Mouse (Mus musculus) liver, embryonic 11.5 days (tissue): ENCODE data around the gene Galnt4. TPM values are rescaled to one million over a fixed set of nuclear protein-coding genes. Genes with fewer than 3 reads are reported as not detected.

ENCODE experiments used
- ATAC-seq: fragments of 200-750 bp; cut with Nextera tagmentation; replicated peaks from 2 replicates; pipeline ENCODE4 v1.8.0; 2017; ENCODE audit warnings: moderate number of reproducible peaks, mild to moderate bottlenecking, moderate TSS enrichment, moderate library complexity; ENCODE audit not compliant: low FRiP score
- DNase-seq: peaks from one replicate; pipeline ENCODE4 v3.0.0-alpha.2; 2017; ENCODE audit warnings: low spot score
- H3K27ac ChIP-seq: fragments of 300-500 bp; sonication (generic); 2 replicates; pipeline ENCODE4 v1.5.1; 2014; ENCODE audit warnings: mild to moderate bottlenecking, low read depth, low read length, control low read depth
- H3K27me3 ChIP-seq: fragments of 300-500 bp; sonication (generic); replicated peaks from 2 replicates; pipeline ENCODE4 v1.6.1; 2014; ENCODE audit warnings: low read length, mixed read lengths; ENCODE audit not compliant: control insufficient read depth, insufficient read depth
- H3K36me3 ChIP-seq: fragments of 300-500 bp; sonication (generic); 2 replicates; pipeline ENCODE4 v1.6.1; 2014; ENCODE audit warnings: mild to moderate bottlenecking, low read length, moderate library complexity, mixed read lengths; ENCODE audit not compliant: control insufficient read depth, insufficient read depth
- H3K4me1 ChIP-seq: fragments of 300-500 bp; sonication (generic); replicated peaks from 2 replicates; pipeline ENCODE4 v1.6.1; 2014; ENCODE audit warnings: low read length, mixed read lengths; ENCODE audit not compliant: control insufficient read depth, insufficient read depth
- H3K4me2 ChIP-seq: fragments of 300-500 bp; sonication (generic); 2 replicates; pipeline ENCODE4 v1.6.1; 2014; ENCODE audit warnings: mild to moderate bottlenecking, control low read depth, moderate library complexity
- H3K4me3 ChIP-seq: fragments of 300-500 bp; sonication (generic); 2 replicates; pipeline ENCODE4 v1.5.1; 2014; ENCODE audit warnings: low read depth, low read length, control low read depth
- H3K9ac ChIP-seq: fragments of 300-500 bp; sonication (generic); 2 replicates; pipeline ENCODE4 v1.6.1; 2014; ENCODE audit warnings: low read depth, low read length, control low read depth
- H3K9me3 ChIP-seq: fragments of 300-500 bp; sonication (generic); 2 replicates; pipeline ENCODE4 v1.6.1; 2016; ENCODE audit warnings: low read length, inconsistent platforms, mixed read lengths; ENCODE audit not compliant: control insufficient read depth
- WGBS: fragments of 180-500 bp; shearing (Covaris S2); extraction: QIAGEN DNeasy Blood & Tissue Kit; methylation state at CpG from one replicate; pipeline ENCODE4 v1.1.7; 2014; 5-methylcytosine and 5-hydroxymethylcytosine counted together
- polyA plus RNA-seq: library from polyadenylated mRNA; unstranded; fragments of >200 nt; fragmentation: Nextera tagmentation; extraction: Ambion mirVana; gene quantifications from 2 replicates; pipeline ENCODE4 v1.2.1, GENCODE M21; 2014

The Galnt4 gene
- polyA plus RNA-seq, result 7.0 and 7.8 TPM in 2 replicates

DNA sequence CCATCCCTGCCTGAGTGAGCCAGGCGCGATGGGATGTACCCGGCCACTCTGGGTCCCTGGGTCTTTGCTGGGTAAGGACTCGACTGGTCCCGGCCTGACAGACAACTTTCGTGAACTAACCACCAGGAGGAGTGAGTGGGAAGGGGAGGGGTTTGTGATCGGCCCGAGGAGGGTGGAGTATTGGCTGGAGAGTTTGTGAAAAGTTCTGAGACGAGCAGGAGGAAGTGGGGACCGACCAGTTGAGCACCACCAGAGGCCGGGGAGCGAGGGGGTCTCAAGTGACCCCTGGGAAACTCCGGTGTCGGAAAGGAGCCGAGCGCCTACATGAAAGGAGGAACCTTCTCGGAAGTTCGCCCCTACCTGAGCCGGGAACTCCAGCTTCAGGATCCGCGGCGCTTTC is at the start of gene Galnt4:
Galnt4 (plus strand) TSS at position 196 of the 400 bp plus-strand sequence.
- H3K4me3 ChIP-seq, result peak within 1 kb of the TSS; percentile 92
- ATAC-seq, result peak; percentile 85
- H3K36me3 ChIP-seq, result peaks cover 10% of the 10 kb centered on the region
- H3K27me3 ChIP-seq, result no peaks in the 10 kb centered on the region
- DNase-seq, result peak; percentile 79
- peak within 1 kb of the TSS; percentile 89 for H3K9ac ChIP-seq
- WGBS, result 1% methylated on average over 22 of the region's 22 CpGs
- peaks cover 3% of the 10 kb centered on the region; the same call in 1 of the 2 replicates for H3K9me3 ChIP-seq
- peak within 1 kb of the TSS; percentile 78 for H3K27ac ChIP-seq
- no peaks in the 10 kb centered on the region; the same call in 1 of the 2 replicates for H3K4me1 ChIP-seq
- peak within 1 kb of the TSS; percentile 95 for H3K4me2 ChIP-seq

DNA sequence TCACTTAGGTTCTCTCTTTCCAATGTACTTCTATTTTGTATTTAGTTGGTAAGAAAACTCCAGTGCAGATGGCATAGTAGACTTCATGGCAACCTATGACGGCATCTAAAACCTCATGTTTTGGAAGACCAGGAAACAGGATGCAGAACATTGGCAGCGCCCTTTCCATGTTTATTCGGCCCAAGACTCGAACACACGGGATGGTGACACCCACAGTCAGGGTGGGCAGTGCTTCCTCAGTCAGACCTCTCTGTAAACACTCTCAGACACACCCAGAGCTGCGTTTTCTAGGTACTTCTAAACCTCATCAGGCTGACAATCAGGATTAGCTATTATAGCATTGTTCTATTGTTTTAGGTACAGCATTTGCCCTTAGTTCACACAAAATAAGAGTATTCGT is 47.4 kb upstream of the Galnt4 start:
- no peak overlapping the region for H3K4me3 ChIP-seq
- no peak overlapping the region for H3K9ac ChIP-seq
- H3K27ac ChIP-seq, result no peak overlapping the region
- DNase-seq (no peak), ATAC-seq (no peak)
- no peak overlapping the region for H3K4me2 ChIP-seq
- no peaks in the 10 kb centered on the region for H3K4me1 ChIP-seq
- H3K9me3 ChIP-seq, result no peaks in the 10 kb centered on the region
- H3K36me3 ChIP-seq, result no peaks in the 10 kb centered on the region
- no peaks in the 10 kb centered on the region for H3K27me3 ChIP-seq
- 83% methylated on average over 7 of the region's 7 CpGs for WGBS

DNA sequence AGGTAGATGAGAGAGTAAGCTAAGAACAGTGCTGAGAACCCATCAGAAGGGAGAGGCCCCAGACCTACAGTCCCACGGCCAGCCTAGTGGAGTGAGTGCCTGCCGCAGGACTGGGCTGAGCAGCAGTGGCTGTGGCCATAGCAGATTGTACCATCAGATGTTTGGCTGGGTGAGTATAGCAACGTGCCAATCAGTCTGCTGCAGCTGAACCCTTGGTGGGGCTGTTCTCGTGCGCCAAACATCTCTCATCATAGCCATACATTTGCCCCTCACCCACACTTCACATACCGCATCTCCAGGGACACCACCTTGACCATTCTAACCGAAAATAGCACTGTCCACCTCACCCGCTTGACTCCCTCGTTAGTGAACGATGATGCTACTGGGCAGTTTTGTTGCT is 46.5 kb upstream of the Galnt4 start:
- no peaks in the 10 kb centered on the region for H3K27me3 ChIP-seq
- ATAC-seq (no peak), DNase-seq (no peak)
- no peak overlapping the region for H3K9ac ChIP-seq
- no peaks in the 10 kb centered on the region for H3K36me3 ChIP-seq
- no peaks in the 10 kb centered on the region for H3K9me3 ChIP-seq
- H3K27ac ChIP-seq, result no peak overlapping the region
- no peaks in the 10 kb centered on the region for H3K4me1 ChIP-seq
- H3K4me2 ChIP-seq, result no peak overlapping the region
- 86% methylated on average over 10 of the region's 10 CpGs for WGBS
- no peak overlapping the region for H3K4me3 ChIP-seq

DNA sequence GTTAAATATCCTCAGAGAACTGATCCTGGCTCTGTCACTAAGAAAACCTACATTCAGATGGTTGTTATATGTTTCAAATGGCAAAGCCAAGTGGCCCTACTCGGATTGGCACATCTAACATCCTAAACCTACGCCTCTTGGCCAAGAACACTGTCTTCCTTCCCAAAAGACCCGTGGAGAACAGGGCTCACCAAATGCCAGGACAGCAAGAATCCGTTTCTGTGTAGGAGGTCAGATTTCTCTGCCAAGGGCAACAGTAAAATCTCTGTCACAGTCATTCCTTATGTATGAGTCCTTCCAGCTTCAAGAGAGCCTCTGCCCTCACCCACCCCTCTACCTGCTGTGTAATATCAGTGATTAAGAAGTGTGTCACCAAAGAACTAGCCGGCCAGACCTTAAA is 45.4 kb upstream of the Galnt4 start:
- no peak overlapping the region for H3K9ac ChIP-seq
- H3K4me1 ChIP-seq, result no peaks in the 10 kb centered on the region
- H3K4me2 ChIP-seq, result no peak overlapping the region
- WGBS, result 74% methylated on average over 5 of the region's 5 CpGs
- H3K4me3 ChIP-seq, result no peak overlapping the region
- H3K27me3 ChIP-seq, result no peaks in the 10 kb centered on the region
- no peak overlapping the region for H3K27ac ChIP-seq
- no peaks in the 10 kb centered on the region for H3K9me3 ChIP-seq
- DNase-seq (no peak), ATAC-seq (no peak)
- no peaks in the 10 kb centered on the region for H3K36me3 ChIP-seq

DNA sequence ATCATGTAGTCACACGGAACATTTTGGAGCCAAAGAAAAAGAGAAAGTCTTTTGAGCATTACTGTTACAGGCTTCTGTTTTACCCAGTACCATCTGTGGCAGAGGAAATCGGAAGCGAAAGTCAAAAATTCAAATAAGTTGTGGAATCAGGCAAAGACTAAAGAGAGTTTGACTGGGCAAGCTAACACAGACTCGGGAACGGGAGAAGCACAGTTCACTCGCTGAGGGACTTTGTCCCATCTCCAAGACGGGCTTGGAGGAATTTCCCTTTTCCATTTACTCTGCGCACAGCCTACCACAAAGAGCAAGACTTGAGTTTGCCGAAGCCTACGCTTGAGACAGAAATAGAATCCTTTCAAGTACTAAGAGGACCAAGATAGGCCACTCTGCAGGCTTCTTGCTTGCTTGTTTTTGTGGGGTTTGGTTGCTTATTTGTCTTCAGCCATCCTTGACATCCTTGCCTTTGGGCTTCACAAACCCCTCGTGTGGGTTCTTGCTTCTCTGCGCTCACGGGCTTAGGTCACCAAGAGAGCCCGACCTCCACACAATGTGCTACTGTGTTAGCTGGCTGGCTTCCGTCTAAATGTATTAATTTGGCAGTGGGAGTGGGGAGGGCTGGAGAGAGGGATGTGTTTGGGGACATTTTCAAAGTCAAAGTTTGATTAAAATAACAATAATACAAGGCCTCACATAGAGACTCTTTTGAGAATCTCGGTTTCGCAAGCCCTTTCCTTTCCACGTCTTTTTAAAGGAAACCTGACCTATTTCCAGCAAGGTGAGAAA is 31.7 kb upstream of the Galnt4 start:
- 87% methylated on average over 18 of the region's 18 CpGs for WGBS

DNA sequence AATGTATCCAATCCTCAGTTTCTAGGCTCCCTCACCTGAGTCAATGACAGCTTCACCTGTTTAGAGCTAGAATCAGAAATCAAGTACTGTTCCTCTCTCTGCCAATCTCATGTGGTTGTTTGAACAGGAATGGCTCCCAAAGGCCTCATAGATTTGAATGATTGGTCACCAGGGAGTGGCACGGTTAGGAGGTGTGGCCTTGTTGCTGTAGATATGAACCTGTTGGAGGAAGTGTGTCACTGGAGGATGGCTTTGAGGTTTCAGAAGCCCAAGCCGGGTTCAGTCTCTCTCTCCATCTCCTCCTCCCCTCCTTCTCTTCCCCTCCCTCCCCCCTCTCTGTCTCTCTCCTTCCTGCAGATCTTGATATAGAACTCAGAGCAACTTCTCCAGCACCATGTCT is 29.3 kb upstream of the Galnt4 start:
- H3K36me3 ChIP-seq, result no peaks in the 10 kb centered on the region
- H3K4me3 ChIP-seq, result no peak overlapping the region
- 65% methylated on average over 2 of the region's 2 CpGs for WGBS
- H3K9me3 ChIP-seq, result no peaks in the 10 kb centered on the region
- no peak overlapping the region for H3K27ac ChIP-seq
- ATAC-seq (no peak), DNase-seq (no peak)
- H3K9ac ChIP-seq, result no peak overlapping the region
- no peaks in the 10 kb centered on the region for H3K4me1 ChIP-seq
- no peaks in the 10 kb centered on the region; the same call in 1 of the 2 replicates for H3K27me3 ChIP-seq
- H3K4me2 ChIP-seq, result no peak overlapping the region

More for the DNA sequence above, 31.7 kb upstream of the Galnt4 start:
- Histone ChIP-seq H3K4me1 (no peaks in the 10 kb centered on the region), H3K36me3 (no peaks in the 10 kb centered on the region), H3K27me3 (no peaks in the 10 kb centered on the region), H3K9ac (no peak overlapping the region), H3K4me2 (no peak overlapping the region), H3K27ac (no peak overlapping the region), H3K4me3 (no peak overlapping the region), H3K9me3 (no peaks in the 10 kb centered on the region)
- ATAC-seq, result no peak
- no peak for DNase-seq

DNA sequence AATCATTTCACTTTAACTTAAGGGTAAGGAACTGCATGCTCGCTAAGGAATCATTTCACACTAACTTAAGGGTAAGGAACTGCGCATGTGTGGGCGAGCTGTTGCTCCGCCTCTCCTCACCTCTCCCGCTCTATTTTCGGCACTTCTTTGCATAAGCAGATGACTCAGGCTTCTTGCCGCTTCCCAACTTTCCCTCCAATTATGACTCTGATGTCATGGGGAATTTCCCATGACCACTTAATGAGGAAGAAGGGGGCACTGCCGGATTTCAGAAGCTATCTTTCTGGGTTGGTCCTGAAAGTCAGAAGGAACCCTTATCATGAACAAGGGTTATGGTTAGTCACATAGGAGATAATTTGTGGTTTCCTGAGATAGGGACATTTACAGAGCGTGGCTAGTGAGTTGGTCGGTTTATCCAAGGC is 26.4 kb upstream of the Galnt4 start:
- no peak overlapping the region for H3K4me3 ChIP-seq
- H3K4me1 ChIP-seq, result no peaks in the 10 kb centered on the region
- H3K27ac ChIP-seq, result no peak overlapping the region
- no peaks in the 10 kb centered on the region; the same call in 1 of the 2 replicates for H3K27me3 ChIP-seq
- H3K36me3 ChIP-seq, result no peaks in the 10 kb centered on the region
- WGBS, result 60% methylated on average over 10 of the region's 10 CpGs
- H3K9ac ChIP-seq, result no peak overlapping the region
- ATAC-seq, result no peak
- no peaks in the 10 kb centered on the region for H3K9me3 ChIP-seq
- H3K4me2 ChIP-seq, result no peak overlapping the region
- DNase-seq, result no peak

DNA sequence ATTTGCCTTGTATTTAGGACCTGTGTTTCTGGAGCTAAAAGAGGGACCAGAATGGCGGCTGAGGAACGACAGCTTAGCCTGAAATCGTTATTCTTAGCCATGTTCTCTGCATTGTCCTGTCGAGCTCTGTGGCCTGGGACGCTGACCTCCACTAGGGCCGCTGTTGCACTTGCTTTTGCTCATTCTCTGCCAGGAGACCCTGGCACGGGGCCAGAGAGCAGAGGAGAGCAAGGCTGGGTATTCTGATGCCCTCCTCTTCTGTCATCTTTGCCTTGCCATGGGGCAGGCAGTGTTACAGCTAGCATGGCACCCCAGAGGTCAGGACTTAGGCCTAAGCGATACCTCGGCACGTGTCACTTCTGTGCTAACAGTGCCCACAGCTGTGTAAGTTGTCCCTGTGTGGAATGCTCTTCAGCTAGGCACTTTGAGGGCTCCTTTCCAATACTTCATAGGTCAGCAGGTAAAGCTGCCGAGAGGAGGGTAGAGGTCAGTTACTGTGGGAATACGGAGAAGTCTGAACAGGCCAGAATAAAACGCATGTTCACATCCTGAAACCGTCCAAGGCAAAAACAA is 24.4 kb upstream of the Galnt4 start:
- DNase-seq (no peak), ATAC-seq (peak; percentile 27; the same call in 1 of the 2 replicates)
- H3K9ac ChIP-seq, result no peak overlapping the region
- no peak overlapping the region for H3K4me2 ChIP-seq
- no peaks in the 10 kb centered on the region for H3K4me1 ChIP-seq
- H3K27me3 ChIP-seq, result no peaks in the 10 kb centered on the region; the same call in 1 of the 2 replicates
- no peak overlapping the region for H3K4me3 ChIP-seq
- no peaks in the 10 kb centered on the region for H3K9me3 ChIP-seq
- H3K27ac ChIP-seq, result no peak overlapping the region
- WGBS, result 84% methylated on average over 14 of the region's 14 CpGs
- no peaks in the 10 kb centered on the region for H3K36me3 ChIP-seq
